Mouse (Mus musculus): ENCODE data around the gene Hmx2.

- TF ChIP-seq CTCF (IDR thresholded peaks at IDR 0.05; ENCODE audit: borderline replicate concordance, insufficient read depth, low read length) (no peak), POLR2A (IDR thresholded peaks at IDR 0.05; ENCODE audit: low read depth, low read length) (no peak)
Measured at GRCm38 (mm10) chr7:131602106-131602505, 53.5 kb downstream of the Hmx2 start.
